In genomic region chr8:90182807-90183206, GRCm38 (mm10) we compare ENCODE assay signal across 22 mouse cellular contexts.
DNase-seq lines count a peak whose midpoint lies in the region; ATAC-seq lines count a peak whose summit lies in the region.
"Had no signal": no experiment of that assay in that cellular context is flagged by ENCODE, and none has a peak within 500 bp of the region (broad histone marks: within the 10 kb centered on the region; RNA-seq: fewer than 3 reads in every experiment).

No protein-coding gene starts in this region.

- H3K36me3 ChIP-seq in midbrain, embryonic 14.5 days (ENCODE audit: control insufficient read depth, insufficient read depth, low read length): no peaks in the 10 kb centered on the region
- no peaks in the 10 kb centered on the region for H3K36me3 ChIP-seq in midbrain, embryonic 11.5 days (ENCODE audit: control insufficient read depth, insufficient read depth, low read length)
- no peaks in the 10 kb centered on the region for H3K36me3 ChIP-seq in heart, embryonic 11.5 days (ENCODE audit: control insufficient read depth, insufficient read depth, low read length)
- H3K36me3 ChIP-seq in forebrain, embryonic 16.5 days (ENCODE audit: control insufficient read depth, insufficient read depth): no peaks in the 10 kb centered on the region
- H3K36me3 ChIP-seq: embryonic facial prominence, embryonic 10.5 days; embryonic facial prominence, embryonic 12.5 days; forebrain, embryonic 15.5 days had no signal

- no peak overlapping the region for H3K4me2 ChIP-seq in midbrain, embryonic 14.5 days (ENCODE audit: low read length)
- no peak overlapping the region for H3K4me2 ChIP-seq in midbrain, embryonic 11.5 days
- H3K4me2 ChIP-seq in heart, embryonic 11.5 days: no peak overlapping the region
- H3K4me2 ChIP-seq in forebrain, embryonic 16.5 days (ENCODE audit: low read length): no peak overlapping the region
- H3K4me2 ChIP-seq: embryonic facial prominence, embryonic 12.5 days; forebrain, embryonic 13.5 days; forebrain, embryonic 15.5 days had no signal

- H3K27me3 ChIP-seq in midbrain, embryonic 14.5 days (ENCODE audit: control insufficient read depth, insufficient read depth, low read length): no peaks in the 10 kb centered on the region
- H3K27me3 ChIP-seq in midbrain, embryonic 11.5 days (ENCODE audit: control insufficient read depth, insufficient read depth, low read length): no peaks in the 10 kb centered on the region; the same call in 1 of the 2 replicates
- no peaks in the 10 kb centered on the region for H3K27me3 ChIP-seq in heart, embryonic 11.5 days (ENCODE audit: control insufficient read depth, insufficient read depth, low read length)
- 0 out of 2 replicates have a peak, but pooled peaks cover 2% of the 10 kb centered on the region for H3K27me3 ChIP-seq in forebrain, embryonic 16.5 days (replicated peaks; ENCODE audit: control insufficient read depth, insufficient read depth, low read length)
- H3K27me3 ChIP-seq: CH12.LX; embryonic facial prominence, embryonic 12.5 days; forebrain, embryonic 13.5 days; forebrain, embryonic 15.5 days had no signal

- no peaks in the 10 kb centered on the region for H3K4me1 ChIP-seq in midbrain, embryonic 14.5 days (ENCODE audit: control insufficient read depth, insufficient read depth, low read length)
- H3K4me1 ChIP-seq in midbrain, embryonic 11.5 days (ENCODE audit: control insufficient read depth, insufficient read depth, low read length): no peaks in the 10 kb centered on the region
- no peaks in the 10 kb centered on the region for H3K4me1 ChIP-seq in heart, embryonic 11.5 days (ENCODE audit: control insufficient read depth, insufficient read depth, low read length)
- no peaks in the 10 kb centered on the region for H3K4me1 ChIP-seq in forebrain, embryonic 16.5 days (replicated peaks; ENCODE audit: control insufficient read depth, insufficient read depth, low read length)
- H3K4me1 ChIP-seq: embryonic facial prominence, embryonic 10.5 days; embryonic facial prominence, embryonic 12.5 days; forebrain, embryonic 13.5 days; forebrain, embryonic 15.5 days had no signal

- no peak for ATAC-seq in midbrain, embryonic 14.5 days (ENCODE audit: low FRiP score, low TSS enrichment)
- no peak for ATAC-seq in midbrain, embryonic 11.5 days (ENCODE audit: low FRiP score)
- no peak for ATAC-seq in heart, embryonic 11.5 days (replicated peaks; ENCODE audit: insufficient number of reproducible peaks, low FRiP score, low TSS enrichment)
- ATAC-seq in forebrain, embryonic 16.5 days: no peak
- ATAC-seq: CD4-positive, CD25-positive, alpha-beta regulatory T cell, adult 4 months; forebrain, embryonic 13.5 days; forebrain, embryonic 15.5 days had no signal

- peak; percentile 41 for DNase-seq in midbrain, embryonic 14.5 days
- no peak for DNase-seq in midbrain, embryonic 11.5 days (ENCODE audit: low spot score, missing footprints)
- peak; percentile 38 for DNase-seq in retina, embryonic 14.5 days (ENCODE audit: low spot score)
- DNase-seq in retina, postnatal 1 day: no peak
- peak; percentile 33 for DNase-seq in ZHBTc4 (ENCODE audit: low read depth, low spot score)
- DNase-seq: adrenal gland, adult 2 months; adrenal gland, postnatal 10 days; adrenal gland, postnatal 25 days; B cell, adult 2 months; cerebellum, adult 11-12 months; cerebellum, adult 2 months; cerebellum, adult 9-10 months; cerebellum, postnatal 10 days; cerebellum, postnatal 25 days had no signal

- no peak overlapping the region for H3K9ac ChIP-seq in midbrain, embryonic 14.5 days (replicated peaks; ENCODE audit: low read length)
- no peak overlapping the region for H3K9ac ChIP-seq in midbrain, embryonic 11.5 days (ENCODE audit: low read length)
- H3K9ac ChIP-seq in heart, embryonic 11.5 days (ENCODE audit: low read depth, low read length): no peak overlapping the region
- H3K9ac ChIP-seq in forebrain, embryonic 16.5 days (replicated peaks; ENCODE audit: low read depth, low read length): no peak overlapping the region
- H3K9ac ChIP-seq: embryonic facial prominence, embryonic 12.5 days; forebrain, embryonic 13.5 days; forebrain, embryonic 15.5 days had no signal

- H3K27ac ChIP-seq in midbrain, embryonic 14.5 days (replicated peaks; ENCODE audit: low read depth, low read length): no peak overlapping the region
- H3K27ac ChIP-seq in midbrain, embryonic 11.5 days (ENCODE audit: low read depth, low read length): no peak overlapping the region
- no peak overlapping the region for H3K27ac ChIP-seq in heart, embryonic 11.5 days (ENCODE audit: low read depth, low read length)
- H3K27ac ChIP-seq in forebrain, embryonic 16.5 days (ENCODE audit: low read length): no peak overlapping the region
- H3K27ac ChIP-seq: embryonic facial prominence, embryonic 10.5 days; embryonic facial prominence, embryonic 12.5 days; forebrain, embryonic 13.5 days; forebrain, embryonic 15.5 days had no signal

- H3K9me3 ChIP-seq in midbrain, embryonic 14.5 days (ENCODE audit: control insufficient read depth, low read length): no peaks in the 10 kb centered on the region
- no peaks in the 10 kb centered on the region for H3K9me3 ChIP-seq in midbrain, embryonic 11.5 days (ENCODE audit: control insufficient read depth, low read length)
- H3K9me3 ChIP-seq in heart, embryonic 11.5 days (replicated peaks; ENCODE audit: control insufficient read depth, low read length): no peaks in the 10 kb centered on the region
- H3K9me3 ChIP-seq in forebrain, embryonic 16.5 days (ENCODE audit: control insufficient read depth, low read length): no peaks in the 10 kb centered on the region
- H3K9me3 ChIP-seq: embryonic facial prominence, embryonic 10.5 days; embryonic facial prominence, embryonic 12.5 days; forebrain, embryonic 13.5 days; forebrain, embryonic 15.5 days had no signal

- no peak overlapping the region for H3K4me3 ChIP-seq in midbrain, embryonic 14.5 days (replicated peaks; ENCODE audit: low read depth, low read length)
- no peak overlapping the region for H3K4me3 ChIP-seq in midbrain, embryonic 11.5 days (ENCODE audit: low read depth, low read length)
- no peak overlapping the region for H3K4me3 ChIP-seq in heart, embryonic 11.5 days (ENCODE audit: low read depth, low read length)
- H3K4me3 ChIP-seq in forebrain, embryonic 16.5 days (replicated peaks; ENCODE audit: low read length): no peak overlapping the region
- H3K4me3 ChIP-seq: embryonic facial prominence, embryonic 10.5 days; embryonic facial prominence, embryonic 12.5 days; forebrain, embryonic 13.5 days; forebrain, embryonic 15.5 days had no signal

- 26% methylated on average over 6 of the region's 6 CpGs for whole genome bisulfite sequencing in midbrain, embryonic 14.5 days
- WGBS in midbrain, embryonic 11.5 days: 29% methylated on average over 6 of the region's 6 CpGs
- 44% methylated on average over 6 of the region's 6 CpGs for WGBS in heart, embryonic 11.5 days (ENCODE audit: insufficient replicate concordance)
- WGBS in forebrain, embryonic 16.5 days: 31% methylated on average over 6 of the region's 6 CpGs

Comparison
In these comparisons a context has a peak if more than half of its experiments do, and no peak if none do; other contexts are left out.
1. DNase-seq: peak in midbrain, embryonic 14.5 days (single experiment), retina, embryonic 14.5 days (single experiment) and ZHBTc4 (single experiment); none in midbrain, embryonic 11.5 days (single experiment) and retina, postnatal 1 day (single experiment).